Mouse (Mus musculus): ENCODE results near the gene Pidd1.
"Not testable (repeated sequence)": the region's sequence is repeated elsewhere in the genome, so short reads cannot be mapped to it uniquely, and the experiment has no call there.

The Pidd1 gene

DNA sequence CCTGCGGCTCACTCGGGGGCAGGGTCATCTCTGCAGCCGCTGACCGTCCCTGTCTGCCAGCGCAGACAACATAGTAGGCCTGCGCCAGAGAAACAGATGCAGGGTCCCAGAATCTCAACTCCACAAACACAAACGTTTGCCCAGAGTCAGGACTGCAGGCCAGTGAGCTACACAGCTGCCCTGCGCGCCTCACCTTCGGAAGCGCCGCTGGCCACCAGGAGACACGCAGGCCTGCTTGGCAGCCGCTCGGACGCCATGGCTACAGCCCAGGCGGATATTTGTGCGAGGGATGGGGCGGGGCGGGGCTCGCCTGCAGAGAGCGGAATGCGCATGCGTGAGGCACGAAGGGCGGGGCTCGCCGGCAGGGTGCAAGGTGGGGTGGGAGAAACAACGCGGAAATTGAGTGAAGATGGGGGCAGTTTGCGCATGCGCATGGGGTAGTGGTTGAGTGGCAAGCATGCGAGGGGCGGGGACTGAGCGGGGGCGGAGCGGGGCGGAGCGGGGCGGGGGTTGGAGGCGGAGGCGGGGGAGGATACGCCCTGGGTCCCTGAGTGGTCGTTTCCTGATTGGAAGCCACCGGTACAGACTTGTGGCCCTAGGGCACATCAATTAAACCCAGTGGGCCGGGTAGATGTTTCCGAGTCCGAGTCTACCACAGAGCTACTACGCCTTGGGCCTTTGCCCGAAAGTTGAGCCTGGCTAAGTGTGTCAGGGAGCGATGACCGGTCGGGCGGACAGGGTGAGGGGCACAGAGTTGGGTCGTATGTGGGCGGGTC lies 29.8 kb downstream of the Pidd1 start, which contains the start of gene Gatd1:
Gatd1 (minus strand) TSS at position 328 of the 776 bp plus-strand sequence.
- peak; percentile 100 for DNase-seq (ENCODE audit: low read depth)

GRCm38 (mm10) chr7:141413331-141413730 lies 30.5 kb downstream of the Pidd1 start:
- DNase-seq (ENCODE audit: low read depth): no peak

DNA sequence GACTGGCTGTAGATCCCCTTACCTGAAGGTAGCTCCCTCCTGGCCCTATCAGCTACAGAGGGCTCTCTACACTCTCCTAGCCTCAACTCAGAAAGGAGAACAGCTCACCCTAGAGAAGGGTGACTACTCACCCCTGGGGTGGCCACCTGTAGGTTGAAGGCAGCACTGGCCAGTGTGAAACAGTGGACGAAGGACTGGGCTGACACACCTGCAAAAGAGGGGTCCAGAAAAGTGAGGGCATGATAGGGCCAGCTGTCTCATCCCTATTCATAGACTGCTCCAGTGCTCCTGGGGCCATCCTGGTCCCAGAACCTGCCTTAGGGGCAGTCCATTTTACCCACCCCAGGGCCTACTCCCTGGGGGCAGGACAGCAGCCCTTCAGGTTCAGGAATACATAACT lies 32.2 kb downstream of the Pidd1 start:
- no peak for DNase-seq (ENCODE audit: low read depth)

DNA sequence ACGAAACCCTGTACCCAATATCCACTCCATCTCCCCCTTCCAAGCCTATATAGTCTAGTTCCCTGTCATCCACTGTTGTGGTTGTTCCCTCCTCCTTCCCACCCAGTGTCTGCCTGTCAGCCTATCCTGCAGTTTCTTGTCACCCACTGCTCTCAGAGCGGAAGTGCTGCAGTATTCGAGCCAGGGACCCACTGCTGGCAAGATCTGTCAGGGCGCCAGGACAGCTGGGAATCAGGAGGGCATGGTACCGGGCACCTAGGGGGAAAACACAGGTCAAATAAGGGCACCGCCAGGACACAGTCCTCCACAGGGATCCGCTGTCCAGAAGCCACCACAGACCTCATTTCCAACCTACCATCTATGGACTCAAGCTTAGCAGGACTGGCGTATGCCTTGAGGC lies 33.2 kb downstream of the Pidd1 start:
- no peak for DNase-seq (ENCODE audit: low read depth)

GRCm38 (mm10) chr7:141408833-141409232 lies 35.0 kb downstream of the Pidd1 start:
- DNase-seq (ENCODE audit: low read depth): peak; percentile 90

GRCm38 (mm10) chr7:141407670-141408069 lies 36.2 kb downstream of the Pidd1 start:
- DNase-seq (ENCODE audit: low read depth): not testable (repeated sequence)

DNA sequence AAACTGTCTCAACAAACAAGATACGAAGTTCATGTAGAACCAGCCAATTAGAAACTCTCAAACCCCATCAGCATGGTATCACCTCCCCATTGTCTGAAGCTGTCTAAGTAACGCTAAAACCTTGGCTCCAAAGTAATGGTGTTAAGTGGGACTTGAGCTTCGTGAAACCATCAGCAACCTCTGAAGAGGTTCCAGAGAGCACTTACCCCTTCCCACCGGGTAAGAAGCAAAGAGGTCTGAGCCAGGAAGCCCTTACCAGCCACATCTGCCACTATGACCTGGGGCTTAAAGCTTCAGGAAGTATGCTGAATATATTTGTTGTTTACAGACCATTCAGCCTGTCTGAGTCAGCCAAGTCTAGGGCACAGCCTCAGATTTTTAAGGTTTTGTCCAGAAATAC lies 38.4 kb downstream of the Pidd1 start:
- DNase-seq (ENCODE audit: low read depth): no peak

- peak; percentile 70 for DNase-seq (ENCODE audit: low read depth)
These were observed 40.5 kb downstream of the Pidd1 start for GRCm38 (mm10) chr7:141403305-141403704.

DNA sequence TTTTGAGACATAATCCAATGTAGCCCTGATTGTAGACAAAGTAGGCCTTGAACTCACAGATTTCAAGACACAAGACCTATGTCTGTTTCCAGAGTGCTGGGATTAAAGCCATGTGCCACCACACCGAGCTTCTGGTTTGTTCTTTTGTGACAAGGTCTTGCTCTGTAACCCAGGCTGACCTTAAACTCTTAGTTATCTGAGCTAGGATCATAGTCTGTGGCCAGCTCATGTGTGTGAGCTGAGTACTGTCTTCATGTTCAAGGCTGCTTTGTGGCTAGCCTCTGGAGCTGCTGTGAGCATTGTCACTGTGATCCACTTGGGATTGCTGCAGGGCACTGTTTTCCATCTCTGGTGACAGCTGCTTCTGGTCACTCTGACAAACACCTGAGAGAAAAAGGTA lies 48.5 kb downstream of the Pidd1 start:
- DNase-seq (ENCODE audit: low read depth): no peak

DNA sequence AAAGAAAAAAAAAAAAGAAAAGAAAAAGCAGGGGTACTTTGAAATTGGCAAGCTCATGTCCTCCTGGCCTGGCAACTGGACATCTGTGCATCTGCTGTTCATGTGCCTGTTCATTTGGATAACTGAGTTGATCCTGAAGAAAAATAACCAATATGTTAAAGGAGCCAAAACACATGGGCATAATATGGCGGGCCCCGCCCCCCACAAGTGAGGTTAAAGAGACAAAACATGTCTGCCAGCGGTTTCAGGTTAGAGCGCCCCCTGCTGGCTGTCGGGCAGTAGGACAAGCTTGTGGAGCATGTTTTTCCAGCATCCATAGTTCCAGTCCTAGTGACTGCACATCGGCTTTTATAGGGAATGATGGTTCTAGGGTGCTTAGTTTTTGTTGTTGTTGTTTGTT lies 49.1 kb downstream of the Pidd1 start:
- DNase-seq (ENCODE audit: low read depth): peak; percentile 90

- DNase-seq (ENCODE audit: low read depth): no peak
These were observed 49.7 kb downstream of the Pidd1 start for GRCm38 (mm10) chr7:141394158-141394557.

DNA sequence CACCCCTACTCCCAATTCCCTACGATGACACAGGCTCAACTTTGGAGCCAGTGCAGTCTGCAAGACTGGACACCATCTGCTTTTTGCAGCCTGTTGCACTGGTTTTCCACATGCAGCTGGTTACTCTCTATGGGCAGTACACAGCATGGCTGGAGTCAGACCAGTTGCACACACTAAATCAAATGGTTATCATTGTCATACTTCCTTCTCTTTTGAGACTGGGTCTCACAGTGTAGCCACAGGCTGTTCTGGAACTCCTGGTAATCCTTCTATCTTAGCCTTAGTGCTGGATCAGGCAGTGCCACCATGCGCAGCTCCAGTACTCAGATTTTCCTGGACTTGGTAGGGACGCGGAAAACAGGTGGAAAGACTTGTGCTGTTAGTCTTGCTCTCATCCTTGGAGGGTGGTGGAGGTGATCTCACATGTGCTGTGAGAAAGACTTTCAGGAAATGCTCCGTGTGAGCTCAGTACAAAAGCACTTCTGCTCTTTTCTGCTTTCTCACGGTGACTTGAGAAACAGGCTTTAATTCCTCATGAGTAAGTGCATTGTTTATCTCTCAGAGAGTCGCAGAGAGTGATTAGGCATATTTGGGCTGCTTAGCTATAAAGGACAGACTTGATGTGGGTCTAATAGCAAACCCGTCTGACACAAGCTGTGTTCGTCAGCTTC lies 51.1 kb downstream of the Pidd1 start:
- DNase-seq (ENCODE audit: low read depth): peak; percentile 39

GRCm38 (mm10) chr7:141391625-141392551 lies 51.9 kb downstream of the Pidd1 start, which contains the start of gene Taldo1:
Gene Taldo1 (plus strand): TSS chr7:141392199.
- peak; percentile 99 for DNase-seq (ENCODE audit: low read depth)

- DNase-seq (ENCODE audit: low read depth): no peak
These were observed 53.2 kb downstream of the Pidd1 start for GRCm38 (mm10) chr7:141390326-141391259.

GRCm38 (mm10) chr7:141388487-141389109 lies 55.2 kb downstream of the Pidd1 start:
- no peak for DNase-seq (ENCODE audit: low read depth)

Measured in induced T-regulatory cell, adult 2 months (primary cell).